Mouse (Mus musculus) megakaryocyte, embryonic 14.5 days (primary cell): ENCODE measurements around the gene Osbpl11.

Experiments used
- FLI1 ChIP-seq: IDR thresholded peaks from 2 replicates; pipeline ENCODE4 v1.6.1; 2012; ENCODE audit warnings: low read length, inconsistent platforms, mixed read lengths
- GATA1 ChIP-seq: IDR thresholded peaks from 3 replicates; pipeline ENCODE4 v1.6.1; 2012; ENCODE audit warnings: mixed read lengths, low read length, inconsistent platforms, borderline replicate concordance

- no peak for TF ChIP-seq GATA1
- TF ChIP-seq FLI1: no peak
Measured at GRCm38 (mm10) chr16:33173151-33173550, 11.7 kb upstream of the Osbpl11 start.
